Mouse (Mus musculus): ENCODE results near the gene Rrp1b.

Gene Rrp1b

DNA sequence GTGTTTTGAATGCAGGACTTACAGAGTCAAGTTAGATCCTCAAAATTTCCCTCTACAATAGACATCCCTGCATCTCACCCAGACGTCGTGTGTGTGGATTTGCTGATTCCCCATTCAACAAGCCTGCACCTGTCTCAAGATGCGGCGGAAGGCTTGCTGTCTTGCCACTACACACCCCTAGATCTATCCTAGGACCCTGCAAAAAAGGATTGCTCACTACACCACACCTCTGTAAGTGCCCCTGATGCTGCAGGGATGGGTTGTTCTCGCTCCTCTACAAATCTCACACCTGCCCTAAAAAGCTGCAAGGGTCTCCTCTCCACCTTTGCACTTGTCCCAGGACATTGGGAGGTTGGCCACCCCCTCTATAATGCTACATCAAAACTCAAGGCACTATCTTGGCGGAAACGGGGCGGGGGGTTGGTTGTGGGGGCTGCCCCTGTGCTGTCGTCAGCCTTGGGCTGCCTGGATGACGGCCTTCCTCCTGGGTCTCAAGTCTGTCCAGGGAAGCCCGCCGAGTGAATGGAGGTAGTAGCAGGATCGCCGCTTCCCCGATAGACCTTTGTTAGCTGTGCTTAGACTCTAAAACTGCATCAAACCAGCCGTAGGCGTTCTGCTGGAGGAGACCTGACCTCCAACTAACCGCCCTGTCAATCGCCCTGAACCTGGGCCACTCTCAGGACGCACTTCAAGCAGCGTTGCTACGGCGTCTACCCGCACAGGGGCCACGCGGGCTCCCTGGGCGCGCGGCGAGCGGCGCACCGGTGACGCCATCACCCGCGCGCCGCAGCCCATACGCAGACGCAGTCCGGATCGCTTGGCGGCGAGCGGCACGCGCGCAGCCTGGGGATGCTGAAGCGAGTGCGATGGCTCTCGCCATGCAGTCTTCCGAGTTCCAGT, at the start of gene Rrp1b, which contains the start of gene Hsf2bp:
Gene Rrp1b, plus strand, starts transcription at position 492 of the 900 bp plus-strand sequence.
Gene Hsf2bp, minus strand, starts transcription at position 741 of the 900 bp plus-strand sequence.
- peak; percentile 59 for DNase-seq (ENCODE audit: low read depth)

DNA sequence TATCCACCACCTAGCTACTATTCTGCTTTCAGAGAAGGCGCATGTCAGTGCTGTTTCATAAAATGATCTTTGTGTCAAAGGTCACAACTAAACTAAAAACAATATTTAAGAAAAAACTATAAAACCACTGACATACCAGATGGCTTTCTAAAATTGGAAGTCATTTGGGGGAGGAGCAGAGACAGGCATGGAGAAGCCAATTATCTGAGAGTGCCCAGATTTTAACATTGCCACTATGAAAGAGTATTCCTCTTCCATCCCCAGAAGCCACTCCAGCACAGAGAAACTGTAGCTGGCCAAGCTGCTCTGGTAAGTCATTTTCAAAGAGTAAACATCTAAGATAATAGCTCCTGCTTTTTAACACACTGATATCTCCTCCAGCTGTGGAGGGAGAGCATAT, 49.0 kb upstream of the Rrp1b start:
- DNase-seq (ENCODE audit: low read depth): no peak

DNA sequence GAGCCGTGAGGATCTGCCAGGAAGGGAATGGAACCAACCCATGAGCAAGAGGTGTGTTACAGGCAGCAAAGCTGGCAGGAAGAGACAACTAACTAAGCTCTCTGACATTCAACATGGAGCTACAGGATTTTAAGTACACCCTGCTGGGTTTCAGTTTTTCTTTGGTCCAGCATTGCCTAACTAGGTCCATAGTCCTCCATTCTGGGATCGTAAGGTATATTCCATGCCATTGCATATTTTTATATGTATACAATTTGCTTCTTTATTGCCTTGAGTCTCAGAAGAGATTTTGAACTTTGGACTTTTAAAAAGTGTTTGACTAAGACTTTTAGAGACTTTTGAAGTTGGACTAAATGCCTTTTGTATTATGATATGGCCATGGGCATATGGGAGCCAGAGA, 46.9 kb upstream of the Rrp1b start:
- no peak for DNase-seq (ENCODE audit: low read depth)

DNA sequence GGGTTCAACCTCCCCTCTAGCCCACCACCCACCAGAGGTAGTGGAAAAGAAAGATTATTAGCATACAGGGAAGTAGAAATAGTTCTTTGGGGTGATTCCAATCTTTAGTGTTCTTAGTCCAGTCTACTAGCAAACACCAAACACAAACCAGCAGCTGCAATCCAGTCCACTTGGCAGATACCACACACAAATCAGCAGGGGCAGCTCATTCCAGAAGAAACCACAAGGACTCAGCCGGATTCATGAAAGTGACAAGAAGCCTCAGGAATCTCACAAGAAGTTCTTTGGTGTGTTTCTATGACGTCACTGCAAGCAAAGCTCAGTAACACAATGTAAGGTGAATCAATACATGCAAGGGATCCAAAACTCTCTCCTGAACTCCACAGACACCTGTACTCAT, 43.9 kb upstream of the Rrp1b start:
- no peak for DNase-seq (ENCODE audit: low read depth)

DNA sequence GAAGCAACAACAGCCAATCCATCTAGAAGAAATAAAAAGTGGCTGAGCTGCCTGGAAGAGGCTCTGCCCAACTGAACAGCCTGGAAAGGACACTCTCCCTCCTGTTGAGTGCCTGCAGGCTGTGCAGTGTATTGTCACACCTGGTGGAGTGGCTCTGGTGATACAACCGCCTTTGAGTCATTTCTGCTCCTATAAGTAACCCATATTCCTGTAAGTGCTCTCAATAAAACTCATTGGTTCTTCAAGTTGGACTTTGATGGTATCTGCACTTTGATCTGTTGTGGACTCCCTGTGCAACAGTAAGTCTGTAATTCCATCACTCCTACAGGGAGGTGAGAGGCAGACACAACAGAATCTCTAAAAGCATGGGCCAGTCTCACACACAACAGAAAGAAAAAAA, 42.5 kb upstream of the Rrp1b start:
- no peak for DNase-seq (ENCODE audit: low read depth)

DNA sequence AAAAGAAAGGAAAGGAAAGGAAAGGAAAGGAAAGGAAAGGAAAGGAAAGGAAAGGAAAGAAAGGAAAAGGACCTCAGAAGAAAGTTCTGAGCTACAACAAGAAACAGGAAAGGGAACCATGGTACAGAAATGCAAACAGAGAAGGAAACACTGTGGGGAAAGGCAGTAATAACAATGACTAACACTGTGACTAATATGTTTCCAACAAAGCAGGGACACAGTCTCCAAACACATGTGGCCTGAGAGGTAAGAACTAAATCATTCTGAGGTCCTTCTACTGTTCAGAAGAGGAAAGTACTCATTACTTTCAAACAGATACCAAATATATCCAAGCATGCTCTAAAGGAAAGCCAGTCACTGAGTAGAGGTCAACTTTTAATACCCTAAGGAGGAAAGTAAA, 41.8 kb upstream of the Rrp1b start:
- DNase-seq (ENCODE audit: low read depth): peak; percentile 18

DNA sequence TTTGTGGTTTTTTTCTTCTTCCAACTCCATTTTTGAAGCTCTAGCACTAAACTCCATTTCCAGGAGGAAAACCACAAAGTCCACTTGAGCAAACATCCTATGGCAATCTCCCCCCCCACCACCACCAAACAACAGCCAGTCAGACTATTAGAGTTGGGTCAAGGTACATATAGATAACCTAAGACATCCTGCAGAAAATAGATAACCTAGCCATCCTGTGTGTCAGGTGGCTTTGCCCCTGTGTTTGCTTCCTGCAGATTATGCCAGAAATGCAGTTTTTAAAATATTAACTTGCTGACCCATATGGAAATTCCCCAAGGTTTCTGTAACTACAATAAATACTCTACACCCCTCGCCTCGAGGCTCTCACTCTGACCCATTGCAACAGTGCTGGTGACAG, 40.1 kb upstream of the Rrp1b start:
- no peak for DNase-seq (ENCODE audit: low read depth)

DNA sequence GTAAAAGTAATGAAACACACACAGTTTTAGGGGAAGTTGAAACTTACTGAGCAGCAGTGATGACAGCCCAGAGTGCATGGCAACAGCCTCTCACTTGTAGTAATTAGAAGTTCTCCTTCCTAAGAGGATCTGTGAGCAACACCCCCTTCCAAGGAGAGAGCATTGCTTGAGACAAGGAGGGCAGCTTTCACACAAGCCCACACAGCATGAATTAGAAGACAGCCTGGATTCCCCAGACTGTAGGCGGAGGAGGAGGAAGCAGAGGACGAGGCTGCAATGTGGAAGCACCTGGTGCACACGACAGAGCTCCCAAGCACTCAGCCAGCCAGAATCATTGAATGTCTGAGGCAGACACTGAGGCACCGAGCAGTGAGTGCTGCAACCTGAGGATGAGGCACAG, 39.6 kb upstream of the Rrp1b start:
- no peak for DNase-seq (ENCODE audit: low read depth)

DNA sequence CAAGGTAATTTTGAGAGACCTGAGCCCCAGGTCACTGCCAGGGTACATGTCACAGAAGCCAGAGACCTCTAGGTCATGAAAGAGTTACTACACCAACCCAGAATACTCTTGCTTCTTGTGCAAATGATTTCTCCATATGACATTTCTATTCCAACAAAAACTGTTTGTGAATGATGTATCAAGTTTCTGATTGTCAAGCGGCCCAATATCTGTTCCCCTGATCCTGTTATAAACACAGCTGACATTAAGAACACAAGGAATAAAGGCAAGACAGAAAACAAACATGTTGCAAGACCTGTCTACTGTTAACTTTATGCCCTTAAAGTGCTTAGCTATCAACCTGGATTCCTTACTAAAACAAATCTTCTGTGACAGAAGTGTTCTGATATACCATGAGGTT, 37.5 kb upstream of the Rrp1b start:
- no peak for DNase-seq (ENCODE audit: low read depth)

DNA sequence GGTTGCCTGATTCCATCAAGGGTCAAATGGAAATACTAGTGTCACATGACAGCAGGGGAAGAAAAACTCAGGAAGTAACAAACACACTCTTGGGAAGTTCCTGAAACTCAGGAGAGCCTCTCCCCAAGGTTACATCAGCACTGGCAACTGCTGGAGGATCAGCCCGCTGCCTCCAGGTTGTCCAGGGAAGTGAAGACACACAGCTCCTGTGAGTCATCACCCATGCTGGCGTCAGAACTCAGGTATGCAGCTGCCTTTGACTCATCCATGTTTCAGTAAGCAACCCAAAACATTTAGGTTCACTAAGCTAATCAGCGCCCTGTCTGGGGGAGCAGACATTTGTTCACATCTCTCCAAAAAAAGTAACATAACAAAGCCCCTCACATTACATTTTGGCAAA, 32.6 kb upstream of the Rrp1b start:
- no peak for DNase-seq (ENCODE audit: low read depth)

DNA sequence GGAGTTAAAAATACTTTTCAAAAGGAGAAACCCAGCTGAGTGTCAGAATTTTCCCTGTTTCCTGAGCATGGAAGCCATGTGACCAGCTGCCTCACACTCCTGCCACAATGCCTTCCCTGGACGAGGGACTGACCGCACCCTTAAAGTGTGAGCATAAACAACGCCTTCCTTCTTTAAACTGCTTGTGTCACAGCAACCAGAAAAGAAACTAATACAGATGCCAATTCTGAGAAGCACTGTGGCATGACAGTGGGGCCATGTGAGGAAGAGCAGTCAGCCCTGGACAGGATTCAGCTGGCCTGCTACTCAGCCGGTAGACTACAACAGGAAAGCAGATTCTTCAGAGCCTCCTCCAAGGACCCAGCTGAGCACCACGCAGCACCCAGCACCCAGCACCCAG, 29.1 kb upstream of the Rrp1b start:
- DNase-seq (ENCODE audit: low read depth): no peak

DNA sequence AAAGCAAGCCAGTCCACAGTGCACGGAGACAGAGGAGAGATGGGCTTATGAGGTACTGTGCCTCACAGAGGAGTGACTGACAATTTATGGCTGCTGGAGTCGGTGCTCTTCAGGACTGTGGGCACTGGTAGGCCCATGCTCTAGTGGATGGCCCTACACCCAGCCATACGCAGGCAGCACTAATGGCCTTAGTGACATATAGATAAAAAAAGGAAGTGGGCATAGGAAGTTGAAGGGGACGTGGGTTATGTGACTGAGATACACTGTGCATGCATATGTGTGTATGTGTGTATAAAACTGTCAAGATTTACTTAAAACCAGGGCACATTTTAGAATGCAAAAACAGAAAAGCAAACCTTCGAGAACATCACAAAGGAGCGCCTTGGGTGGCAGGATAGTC, 24.2 kb upstream of the Rrp1b start:
- no peak for DNase-seq (ENCODE audit: low read depth)

DNA sequence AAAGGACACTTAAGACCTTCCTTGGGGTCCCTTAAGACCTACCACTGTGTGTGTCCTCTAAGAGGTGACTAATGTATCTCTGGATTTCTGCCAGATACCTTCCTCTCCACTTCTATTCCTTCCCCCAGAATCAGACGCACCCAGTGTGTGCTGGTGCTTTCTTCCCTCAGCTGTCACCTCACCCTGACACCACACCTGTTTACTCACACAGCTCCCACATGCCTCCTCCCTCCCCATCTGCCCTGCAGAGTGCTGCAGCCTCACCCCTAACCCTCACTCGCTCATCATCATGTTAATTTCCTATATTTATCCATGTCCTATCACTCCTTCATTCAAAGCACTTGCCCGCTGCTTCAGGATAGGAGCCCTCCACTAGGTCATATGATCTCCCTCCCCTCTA, 23.6 kb upstream of the Rrp1b start:
- no peak for DNase-seq (ENCODE audit: low read depth)

DNA sequence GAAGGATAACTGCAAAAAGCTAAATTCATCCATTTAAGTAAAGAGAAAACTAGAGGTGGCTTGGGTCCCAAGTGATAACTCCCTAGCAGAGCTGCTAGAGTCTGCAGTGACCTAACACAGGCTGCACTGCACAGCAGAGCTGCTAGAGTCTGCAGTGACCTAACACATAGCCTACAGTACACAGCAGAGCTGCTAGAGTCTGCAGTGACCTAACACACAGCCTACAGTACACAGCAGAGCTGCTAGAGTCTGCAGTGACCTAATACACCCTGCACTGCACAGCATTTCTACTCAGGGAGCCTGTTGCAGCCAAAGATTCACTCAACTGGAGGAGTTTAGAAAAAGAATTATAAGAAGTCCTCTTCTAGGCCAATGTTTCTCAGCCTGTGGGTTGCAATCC, 22.2 kb upstream of the Rrp1b start:
- no peak for DNase-seq (ENCODE audit: low read depth)

DNA sequence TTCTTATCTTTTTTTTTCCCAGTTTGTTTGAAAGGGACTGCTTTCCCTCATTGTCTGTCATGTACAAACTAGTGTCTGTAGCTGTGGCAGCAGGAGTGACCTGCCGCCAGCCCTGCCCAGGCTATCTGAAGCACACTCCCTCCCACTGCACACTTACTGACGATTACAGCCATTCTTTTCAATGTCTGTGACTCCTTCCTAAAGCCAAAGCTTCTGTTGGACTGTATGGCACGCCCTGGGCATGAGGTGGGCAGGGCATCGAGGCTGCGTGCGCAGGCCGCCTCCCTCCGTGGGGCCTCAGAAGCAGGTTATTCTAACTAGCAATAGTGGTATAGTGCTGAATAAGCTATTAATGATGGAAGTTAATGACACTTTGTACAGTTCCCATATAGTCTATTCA, 19.4 kb upstream of the Rrp1b start:
- no peak for DNase-seq (ENCODE audit: low read depth)

DNA sequence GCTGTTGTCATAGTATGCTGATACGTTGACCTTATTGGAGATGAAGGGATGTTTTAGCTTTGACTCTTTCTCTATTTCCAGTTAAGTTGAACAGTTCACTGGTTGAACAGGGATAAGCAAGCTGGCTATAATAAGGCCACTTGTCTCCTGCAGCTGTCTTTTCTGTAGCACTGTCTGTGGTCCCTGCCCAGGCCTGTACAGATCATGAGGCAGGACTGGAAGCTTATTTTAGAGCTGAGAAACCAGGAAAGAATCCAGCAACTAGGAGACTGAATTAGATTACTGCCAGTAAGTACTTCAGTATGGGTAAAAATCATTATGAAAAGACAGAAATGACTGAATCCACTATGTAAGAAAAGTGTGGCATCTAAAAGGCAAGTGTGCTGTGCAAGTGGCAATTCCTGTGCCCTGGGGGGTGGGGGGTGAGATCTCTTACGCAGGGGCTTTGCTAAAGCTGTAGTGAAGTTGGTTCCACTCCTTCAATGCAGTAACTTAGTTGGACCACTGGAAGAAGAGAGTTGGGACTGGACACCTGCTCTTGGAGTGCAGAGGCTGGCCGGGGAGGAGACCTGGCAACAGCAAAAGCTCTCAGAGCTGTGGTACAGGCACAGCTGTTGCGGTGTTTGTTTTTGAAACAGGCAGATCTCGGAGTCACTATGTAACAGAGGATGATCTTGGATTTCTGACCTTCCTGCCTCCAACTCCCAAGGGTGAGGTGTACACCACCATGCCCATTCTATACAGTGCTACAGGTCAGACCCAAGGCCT, 17.6 kb upstream of the Rrp1b start:
- no peak for DNase-seq (ENCODE audit: low read depth)

DNA sequence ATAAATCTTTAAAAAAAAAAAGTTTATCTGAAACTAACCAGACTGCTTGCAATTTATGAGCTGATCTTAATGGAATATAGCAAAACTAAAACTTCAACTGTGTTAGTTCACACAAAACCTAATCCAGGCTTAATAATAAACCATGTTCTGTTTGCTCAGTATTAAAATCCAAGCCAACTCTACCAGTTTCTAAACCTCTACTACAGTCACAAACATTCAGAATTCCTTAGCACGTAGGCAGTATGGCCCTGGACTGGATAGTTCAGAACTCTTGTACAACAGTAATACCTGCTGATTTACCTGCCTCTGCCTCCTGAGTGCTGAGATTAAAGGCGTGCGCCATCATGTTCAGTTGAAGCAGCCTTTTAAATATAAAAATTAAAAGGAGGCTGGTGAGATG, 13.9 kb upstream of the Rrp1b start:
- DNase-seq (ENCODE audit: low read depth): no peak

DNA sequence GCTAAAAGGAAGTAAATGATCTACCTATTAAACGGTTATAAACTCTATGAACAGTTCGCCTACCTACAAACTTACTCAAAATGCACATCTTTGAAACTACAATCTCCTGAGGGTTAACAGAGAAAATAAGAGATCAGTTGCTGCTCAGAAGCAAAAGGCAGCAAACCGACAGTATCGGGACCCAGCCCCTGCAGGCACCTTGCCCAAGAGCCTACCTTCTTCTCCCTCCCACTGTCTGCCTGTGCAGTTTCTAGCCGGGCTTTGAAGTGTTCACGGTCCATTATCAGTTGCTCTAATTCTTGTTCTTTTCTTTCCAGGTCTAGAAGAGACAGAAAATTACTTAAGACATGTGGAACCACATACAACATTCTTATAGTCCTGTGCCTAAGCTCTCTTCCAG, 13.3 kb upstream of the Rrp1b start:
- DNase-seq (ENCODE audit: low read depth): no peak

DNA sequence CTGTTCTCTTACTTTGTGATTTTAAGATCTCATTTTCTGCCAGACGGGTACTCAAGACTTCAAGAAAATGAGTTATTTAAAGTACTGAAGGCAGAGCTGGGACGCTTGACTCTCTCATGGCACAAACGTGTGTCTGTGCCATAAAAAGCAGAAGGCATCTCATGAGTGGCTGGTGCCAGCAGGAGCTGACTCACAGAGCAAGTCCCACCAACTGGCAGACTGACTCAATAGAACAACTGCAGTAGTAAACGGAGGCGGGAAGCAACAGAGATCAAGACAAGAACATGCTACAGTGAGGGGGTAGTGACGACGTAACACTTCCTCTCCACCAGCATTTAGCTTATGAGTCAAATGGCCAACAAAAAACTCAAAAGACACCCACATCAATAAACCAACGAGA, 12.8 kb upstream of the Rrp1b start:
- DNase-seq (ENCODE audit: low read depth): peak; percentile 17

DNA sequence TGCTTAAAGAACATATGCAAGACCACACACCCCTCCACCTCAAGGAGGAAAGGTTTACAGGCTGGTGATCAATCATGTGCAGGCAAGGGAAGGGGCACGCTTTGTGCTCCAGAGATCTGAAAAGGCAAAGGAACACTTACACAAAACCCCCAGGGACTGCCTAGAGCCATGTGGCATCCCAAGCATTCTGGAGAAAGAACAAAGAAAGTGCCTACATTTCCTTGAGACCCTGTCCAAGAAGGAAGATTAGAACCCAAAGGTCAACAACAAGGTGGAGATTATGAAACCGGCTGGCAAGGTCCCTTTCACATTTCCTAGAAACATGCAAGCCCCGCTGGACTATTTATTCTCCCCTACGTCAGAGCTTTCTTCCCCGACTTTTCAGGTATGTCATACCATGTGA, 11.2 kb upstream of the Rrp1b start:
- no peak for DNase-seq (ENCODE audit: low read depth)

DNA sequence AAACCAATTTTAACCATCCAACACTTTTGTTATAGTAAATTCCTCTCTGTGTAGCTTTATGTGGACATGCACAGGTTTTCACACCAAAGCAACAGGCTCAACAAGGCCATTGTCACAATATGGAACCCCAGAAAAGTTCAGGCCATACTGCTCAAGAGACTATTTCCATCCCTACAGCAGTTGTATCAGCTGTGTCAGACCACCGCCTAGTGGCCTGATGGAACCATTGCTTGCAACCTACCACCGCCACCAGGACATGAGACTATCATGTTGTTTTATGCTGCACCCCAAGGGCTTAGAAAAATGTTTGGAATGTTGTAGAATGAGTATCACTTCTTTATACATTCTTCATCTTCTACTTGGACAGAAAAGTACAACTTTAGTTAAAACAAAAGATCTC, 10.5 kb upstream of the Rrp1b start:
- DNase-seq (ENCODE audit: low read depth): peak; percentile 50

DNA sequence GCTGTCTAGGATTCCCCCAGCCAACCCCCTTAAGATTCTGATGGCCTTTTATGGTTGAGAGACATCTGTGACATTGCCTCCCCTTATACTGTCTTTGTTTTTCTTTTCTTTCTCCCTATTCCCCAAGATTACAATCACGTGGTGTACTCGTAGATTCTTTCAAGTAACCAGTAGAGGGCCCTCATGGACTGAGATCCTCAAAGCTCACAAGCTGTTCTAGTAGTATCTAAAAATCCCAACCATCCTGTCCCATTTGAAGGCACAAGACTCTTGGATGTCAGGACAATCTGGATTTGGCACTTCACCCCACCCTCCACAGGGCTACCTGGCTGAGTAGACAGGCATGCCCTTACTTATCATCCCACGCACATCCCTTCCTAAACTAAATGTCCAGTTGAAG, 8.2 kb upstream of the Rrp1b start:
- peak; percentile 25 for DNase-seq (ENCODE audit: low read depth)

DNA sequence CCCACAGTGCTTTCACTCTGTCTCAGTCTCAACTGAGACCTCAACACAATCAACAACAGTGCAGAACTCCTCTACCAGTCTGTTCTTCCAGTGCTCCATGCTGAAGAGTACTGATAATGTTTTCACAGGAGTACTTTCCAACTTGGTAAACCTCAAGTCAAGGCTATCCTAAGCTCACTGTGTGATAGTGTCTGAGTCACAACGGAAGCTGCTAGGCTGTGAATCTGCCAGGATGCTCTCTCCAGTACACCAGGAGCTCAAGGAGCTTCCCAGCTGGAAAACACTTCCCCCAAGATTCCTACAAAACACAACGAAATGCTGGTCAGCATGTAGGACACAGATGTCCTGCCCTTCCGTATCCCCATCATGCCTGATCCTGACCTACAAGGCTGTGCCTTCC, 7.6 kb upstream of the Rrp1b start:
- DNase-seq (ENCODE audit: low read depth): no peak
